Mouse (Mus musculus): Measurements from ENCODE around the gene Tmem125. TPM values are rescaled to one million over a fixed set of nuclear protein-coding genes. Genes with fewer than 3 reads are reported as not detected.

The Tmem125 gene
- polyA plus RNA-seq, 1 experiment from 2014 or later: 4.4 TPM

GRCm38 (mm10) chr4:118576097-118576496 is 32.3 kb upstream of the Tmem125 start:
- no peak overlapping the region for H3K4me2 ChIP-seq (ENCODE audit: low read depth, low read length)
- H3K9me3 ChIP-seq (ENCODE audit: low read length): no peaks in the 10 kb centered on the region
- no peaks in the 10 kb centered on the region for H3K36me3 ChIP-seq (replicated peaks; ENCODE audit: insufficient read depth, low read length)
- no peak for ATAC-seq
- H3K9ac ChIP-seq (replicated peaks): no peak overlapping the region
- DNase-seq: peak; percentile 88
- H3K4me3 ChIP-seq (ENCODE audit: low read depth, low read length): no peak overlapping the region
- TF ChIP-seq CTCF (IDR thresholded peaks at IDR 0.05; ENCODE audit: low read depth) (peak; percentile 92), EP300 (IDR thresholded peaks at IDR 0.05; ENCODE audit: low read depth) (no peak)
- no peaks in the 10 kb centered on the region for H3K4me1 ChIP-seq (ENCODE audit: insufficient read depth)
- H3K27ac ChIP-seq (ENCODE audit: low read depth): no peak overlapping the region
- 5% methylated on average over 6 of the region's 6 CpGs for WGBS (ENCODE audit: insufficient replicate concordance)
- no peaks in the 10 kb centered on the region; the same call in 1 of the 2 replicates for H3K27me3 ChIP-seq (ENCODE audit: insufficient read depth, low read length)

DNA sequence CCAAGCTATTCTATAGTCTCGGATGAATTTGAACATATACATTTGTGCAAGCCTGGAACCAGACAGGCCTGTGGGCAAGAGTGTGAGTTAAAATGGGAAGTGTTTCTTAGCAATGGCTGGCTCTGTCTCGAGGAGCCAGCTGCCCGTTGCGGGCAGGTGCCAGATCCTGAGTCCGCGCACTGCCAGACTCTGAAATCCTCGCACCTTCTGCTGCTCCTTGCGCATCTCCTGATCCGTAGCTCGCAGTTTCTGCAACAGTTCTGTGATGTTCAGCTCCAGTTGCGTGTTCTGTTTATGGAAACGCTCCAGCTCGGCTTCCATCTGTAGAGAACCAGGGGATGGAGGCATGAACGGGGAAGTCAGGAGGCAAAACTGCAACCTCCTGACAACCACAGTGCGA is 27.6 kb upstream of the Tmem125 start:
- Histone ChIP-seq H3K4me2 (ENCODE audit: low read depth, low read length) (no peak overlapping the region), H3K9ac (replicated peaks) (no peak overlapping the region), H3K9me3 (ENCODE audit: low read length) (no peaks in the 10 kb centered on the region), H3K4me1 (ENCODE audit: insufficient read depth) (no peaks in the 10 kb centered on the region), H3K36me3 (replicated peaks; ENCODE audit: insufficient read depth, low read length) (no peaks in the 10 kb centered on the region), H3K27ac (ENCODE audit: low read depth) (no peak overlapping the region), H3K27me3 (ENCODE audit: insufficient read depth, low read length) (no peaks in the 10 kb centered on the region; the same call in 1 of the 2 replicates), H3K4me3 (ENCODE audit: low read depth, low read length) (no peak overlapping the region)
- DNase-seq (no peak), ATAC-seq (no peak)
- TF ChIP-seq CTCF (IDR thresholded peaks at IDR 0.05; ENCODE audit: low read depth) (no peak), EP300 (IDR thresholded peaks at IDR 0.05; ENCODE audit: low read depth) (no peak)
- 67% methylated on average over 15 of the region's 15 CpGs for whole genome bisulfite sequencing (ENCODE audit: insufficient replicate concordance)

DNA sequence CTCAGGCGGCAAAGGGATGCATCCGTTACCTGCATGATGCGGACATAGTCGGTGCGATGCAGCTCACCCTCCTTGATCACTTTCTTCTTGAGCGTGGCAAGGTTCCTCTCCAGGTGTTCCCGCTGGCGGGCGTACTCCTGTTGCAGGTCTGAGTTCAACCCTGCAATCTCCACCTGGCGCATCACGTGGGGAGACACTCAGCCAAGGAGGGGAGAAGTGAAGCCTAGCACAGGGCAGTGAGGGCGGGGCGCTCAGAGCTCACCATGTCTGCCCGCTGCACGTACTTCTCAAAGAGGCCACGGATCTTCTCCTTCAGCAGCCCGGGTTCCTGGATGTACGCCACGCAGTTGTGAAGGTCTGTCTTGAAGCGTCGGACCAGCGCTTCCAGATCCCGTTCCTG is 25.5 kb upstream of the Tmem125 start:
- ATAC-seq (peak; percentile 40), DNase-seq (no peak)
- Histone ChIP-seq H3K9ac (replicated peaks) (no peak overlapping the region), H3K9me3 (ENCODE audit: low read length) (no peaks in the 10 kb centered on the region), H3K4me2 (ENCODE audit: low read depth, low read length) (peak overlapping the region; percentile 44; the same call in 1 of the 2 replicates), H3K27me3 (ENCODE audit: insufficient read depth, low read length) (no peaks in the 10 kb centered on the region; the same call in 1 of the 2 replicates), H3K4me1 (ENCODE audit: insufficient read depth) (no peaks in the 10 kb centered on the region), H3K4me3 (ENCODE audit: low read depth, low read length) (peak overlapping the region; percentile 3; the same call in 1 of the 2 replicates), H3K27ac (ENCODE audit: low read depth) (no peak overlapping the region), H3K36me3 (replicated peaks; ENCODE audit: insufficient read depth, low read length) (no peaks in the 10 kb centered on the region)
- TF ChIP-seq EP300 (IDR thresholded peaks at IDR 0.05; ENCODE audit: low read depth): no peak
- no peak for TF ChIP-seq CTCF (IDR thresholded peaks at IDR 0.05; ENCODE audit: low read depth)
- 69% methylated on average over 23 of the region's 23 CpGs for WGBS (ENCODE audit: insufficient replicate concordance)

- TF ChIP-seq EP300 (IDR thresholded peaks at IDR 0.05; ENCODE audit: low read depth): peak; percentile 93
- TF ChIP-seq CTCF (IDR thresholded peaks at IDR 0.05; ENCODE audit: low read depth): no peak
- no peaks in the 10 kb centered on the region for H3K9me3 ChIP-seq (ENCODE audit: low read length)
- no peaks in the 10 kb centered on the region for H3K4me1 ChIP-seq (ENCODE audit: insufficient read depth)
- no peaks in the 10 kb centered on the region for H3K36me3 ChIP-seq (replicated peaks; ENCODE audit: insufficient read depth, low read length)
- H3K4me3 ChIP-seq (ENCODE audit: low read depth, low read length): 0 out of 2 replicates have a peak overlapping the region, but pooled peaks have one; percentile 3
- H3K27me3 ChIP-seq (ENCODE audit: insufficient read depth, low read length): no peaks in the 10 kb centered on the region
- H3K27ac ChIP-seq (ENCODE audit: low read depth): 0 out of 2 replicates have a peak overlapping the region, but pooled peaks have one; percentile 35
- ATAC-seq (peak; percentile 92), DNase-seq (peak; percentile 78)
- no peak overlapping the region for H3K9ac ChIP-seq (replicated peaks)
- peak overlapping the region; percentile 44; the same call in 1 of the 2 replicates for H3K4me2 ChIP-seq (ENCODE audit: low read depth, low read length)
- 48% methylated on average over 10 of the region's 10 CpGs for WGBS (ENCODE audit: insufficient replicate concordance)
These were observed 24.9 kb upstream of the Tmem125 start for GRCm38 (mm10) chr4:118568709-118569108.

- Histone ChIP-seq H3K27me3 (ENCODE audit: insufficient read depth, low read length) (no peaks in the 10 kb centered on the region), H3K4me2 (ENCODE audit: low read depth, low read length) (no peak overlapping the region), H3K9ac (replicated peaks) (no peak overlapping the region), H3K9me3 (ENCODE audit: low read length) (no peaks in the 10 kb centered on the region), H3K36me3 (replicated peaks; ENCODE audit: insufficient read depth, low read length) (no peaks in the 10 kb centered on the region), H3K4me1 (ENCODE audit: insufficient read depth) (no peaks in the 10 kb centered on the region), H3K27ac (ENCODE audit: low read depth) (no peak overlapping the region), H3K4me3 (ENCODE audit: low read depth, low read length) (no peak overlapping the region)
- no peak for ATAC-seq
- 29% methylated on average over 7 of the region's 7 CpGs for WGBS (ENCODE audit: insufficient replicate concordance)
- DNase-seq: peak; percentile 52
- TF ChIP-seq EP300 (IDR thresholded peaks at IDR 0.05; ENCODE audit: low read depth) (no peak), CTCF (IDR thresholded peaks at IDR 0.05; ENCODE audit: low read depth) (peak; percentile 98)
These were observed 22.4 kb upstream of the Tmem125 start for GRCm38 (mm10) chr4:118566161-118566676.

DNA sequence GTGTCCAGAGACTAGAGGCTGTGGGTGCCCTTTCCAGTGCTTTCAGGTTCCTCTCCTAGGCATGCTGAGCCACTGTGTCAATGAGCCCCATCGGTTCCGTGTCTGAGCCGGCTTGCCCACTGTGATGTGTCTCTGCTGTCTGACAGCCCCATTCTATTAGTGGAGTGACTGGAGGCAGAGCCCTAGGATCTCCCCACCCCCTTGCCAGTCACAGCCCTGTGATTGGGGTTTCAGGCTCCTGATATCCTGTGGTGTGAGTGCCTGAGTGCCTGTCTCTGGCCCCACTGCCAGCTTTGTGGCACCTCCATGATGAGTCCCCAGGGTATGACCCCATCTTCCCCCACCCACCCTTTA is 21.1 kb upstream of the Tmem125 start:
- Histone ChIP-seq H3K9ac (replicated peaks) (no peak overlapping the region), H3K36me3 (replicated peaks; ENCODE audit: insufficient read depth, low read length) (no peaks in the 10 kb centered on the region), H3K4me1 (ENCODE audit: insufficient read depth) (no peaks in the 10 kb centered on the region), H3K4me3 (ENCODE audit: low read depth, low read length) (no peak overlapping the region), H3K9me3 (ENCODE audit: low read length) (no peaks in the 10 kb centered on the region), H3K27me3 (ENCODE audit: insufficient read depth, low read length) (no peaks in the 10 kb centered on the region), H3K4me2 (ENCODE audit: low read depth, low read length) (no peak overlapping the region), H3K27ac (ENCODE audit: low read depth) (no peak overlapping the region)
- ATAC-seq: no peak
- DNase-seq: no peak
- WGBS (ENCODE audit: insufficient replicate concordance): 65% methylated on average over 3 of the region's 3 CpGs
- TF ChIP-seq EP300 (IDR thresholded peaks at IDR 0.05; ENCODE audit: low read depth) (no peak), CTCF (IDR thresholded peaks at IDR 0.05; ENCODE audit: low read depth) (no peak)
